Mouse (Mus musculus) hindbrain, embryonic 14.5 days (tissue): ENCODE data around the gene Rap1gap2. TPM values are rescaled to one million over a fixed set of nuclear protein-coding genes. Genes with fewer than 3 reads are reported as not detected.

Experiments
- ATAC-seq: fragments of 200-750 bp; cut with Nextera tagmentation; 2 replicates; pipeline ENCODE4 v1.8.0; 2017; ENCODE audit warnings: moderate number of reproducible peaks, mild to moderate bottlenecking, moderate TSS enrichment, moderate library complexity; ENCODE audit not compliant: low FRiP score
- DNase-seq: peaks from one replicate; pipeline ENCODE4 v3.0.0-alpha.2; 2015; ENCODE audit warnings: low spot score
- H3K27ac ChIP-seq: fragments of 300-500 bp; sonication (generic); 2 replicates; pipeline ENCODE4 v1.5.1; 2014; ENCODE audit warnings: mild to moderate bottlenecking, moderate library complexity
- H3K27me3 ChIP-seq: fragments of 300-500 bp; sonication (generic); 2 replicates; pipeline ENCODE4 v1.6.1; 2014; ENCODE audit warnings: mild to moderate bottlenecking, low read length, mixed read lengths; ENCODE audit not compliant: control insufficient read depth, insufficient read depth
- H3K36me3 ChIP-seq: fragments of 300-500 bp; sonication (generic); replicated peaks from 2 replicates; pipeline ENCODE4 v1.6.1; 2014; ENCODE audit not compliant: control insufficient read depth, insufficient read depth
- H3K4me1 ChIP-seq: fragments of 300-500 bp; sonication (generic); replicated peaks from 2 replicates; pipeline ENCODE4 v1.6.1; 2014; ENCODE audit warnings: antibody characterized with exemption, low read length, mixed read lengths; ENCODE audit not compliant: control insufficient read depth, insufficient read depth
- H3K4me2 ChIP-seq: fragments of 300-500 bp; sonication (generic); replicated peaks from 2 replicates; pipeline ENCODE4 v1.6.1; 2014; ENCODE audit warnings: mild to moderate bottlenecking, moderate library complexity
- H3K4me3 ChIP-seq: fragments of 300-500 bp; sonication (generic); replicated peaks from 2 replicates; pipeline ENCODE4 v1.5.1; 2014; ENCODE audit warnings: mild to moderate bottlenecking, low read length
- H3K9ac ChIP-seq: fragments of 300-500 bp; sonication (generic); 2 replicates; pipeline ENCODE4 v1.6.1; 2014
- H3K9me3 ChIP-seq: fragments of 300-500 bp; sonication (generic); 2 replicates; pipeline ENCODE4 v1.6.1; 2016; ENCODE audit warnings: low read length; ENCODE audit not compliant: control insufficient read depth
- WGBS: fragments of 180-500 bp; shearing (Covaris S2); extraction: QIAGEN DNeasy Blood & Tissue Kit; methylation state at CpG from one replicate; pipeline ENCODE4 v1.1.7; 2014; 5-methylcytosine and 5-hydroxymethylcytosine counted together
- polyA plus RNA-seq: library from polyadenylated mRNA; unstranded; fragments of >200 nt; fragmentation: Nextera tagmentation; extraction: Ambion mirVana; gene quantifications from 2 replicates; pipeline ENCODE4 v1.2.1, GENCODE M21; 2014

Gene Rap1gap2
- polyA plus RNA-seq, 1 experiment from 2014 or later: 11.2 TPM

DNA sequence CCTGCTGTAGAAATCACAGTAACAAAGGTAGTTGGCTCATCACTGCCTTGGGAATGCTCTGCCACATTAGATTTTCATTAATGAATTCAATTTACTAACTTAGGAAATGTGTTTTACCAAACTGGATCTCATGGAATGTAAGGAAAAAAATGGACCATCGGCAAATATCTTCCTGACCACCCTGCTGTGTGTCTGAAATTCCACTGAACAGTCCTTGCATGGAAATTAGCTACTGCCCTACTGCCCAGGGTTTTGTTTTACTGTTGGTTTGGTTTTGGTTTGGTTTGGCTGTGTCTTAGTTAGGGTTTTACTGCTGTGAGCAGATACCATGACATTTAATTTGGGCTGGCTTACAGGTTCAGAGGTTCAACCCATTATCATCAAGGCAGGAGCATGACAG is 8.4 kb downstream of the Rap1gap2 start:
- Histone ChIP-seq H3K4me2 (no peak overlapping the region), H3K9ac (no peak overlapping the region), H3K27me3 (no peaks in the 10 kb centered on the region), H3K4me1 (no peaks in the 10 kb centered on the region), H3K27ac (no peak overlapping the region), H3K36me3 (no peaks in the 10 kb centered on the region), H3K4me3 (no peak overlapping the region), H3K9me3 (no peaks in the 10 kb centered on the region)
- DNase-seq (no peak), ATAC-seq (no peak)
- WGBS: 67% methylated on average over 1 of the region's 1 CpGs

DNA sequence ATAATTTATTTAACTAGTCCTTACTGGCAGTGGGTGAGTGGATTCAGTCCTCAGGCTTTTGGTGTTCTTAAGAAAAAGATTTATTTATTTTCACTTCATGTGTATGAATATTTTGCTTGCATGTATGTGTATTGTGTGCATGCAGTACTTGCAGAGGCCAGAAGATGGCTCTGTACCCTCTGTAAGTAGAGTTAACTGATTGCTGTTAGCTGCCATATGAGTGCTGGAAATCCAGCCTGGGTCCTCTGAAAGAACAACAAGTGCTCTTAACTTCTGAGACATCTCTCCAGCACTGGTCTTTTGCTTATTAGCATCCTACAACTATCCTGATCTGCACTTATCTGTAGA is 12.8 kb downstream of the Rap1gap2 start:
- Histone ChIP-seq H3K4me1 (no peaks in the 10 kb centered on the region), H3K27ac (no peak overlapping the region), H3K4me2 (no peak overlapping the region), H3K4me3 (no peak overlapping the region), H3K36me3 (no peaks in the 10 kb centered on the region), H3K27me3 (no peaks in the 10 kb centered on the region), H3K9ac (no peak overlapping the region), H3K9me3 (no peaks in the 10 kb centered on the region)
- ATAC-seq: no peak
- no peak for DNase-seq

DNA sequence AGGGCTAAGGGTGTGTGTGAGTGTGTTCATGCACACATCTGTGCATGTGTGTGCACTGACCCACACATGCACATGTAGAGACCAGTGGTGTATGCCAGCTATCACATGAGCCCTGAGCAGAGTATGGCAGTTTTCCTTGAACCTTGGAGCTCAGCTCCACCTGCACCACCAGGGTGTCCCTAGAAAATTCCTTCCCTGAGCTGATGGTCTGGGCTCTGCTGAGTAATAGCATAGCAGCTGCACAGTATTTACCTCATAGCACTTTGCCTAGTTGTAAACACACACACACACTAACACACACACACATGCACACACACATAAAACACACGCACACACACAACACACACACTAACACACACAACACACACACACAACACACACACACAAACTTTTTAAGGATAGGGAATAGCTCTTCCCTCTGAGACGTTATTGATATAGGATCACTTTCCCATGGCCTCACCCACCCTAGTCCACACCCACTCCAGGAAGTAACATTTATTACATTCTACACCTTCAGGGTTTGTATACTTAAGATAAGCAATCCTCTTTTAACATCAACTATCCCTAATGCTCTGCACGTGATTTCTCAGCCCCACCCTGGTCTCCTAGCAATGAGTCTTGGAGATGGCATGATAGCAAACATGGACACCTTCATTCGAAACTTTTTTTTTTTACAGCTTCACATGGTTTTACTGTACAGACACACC is 13.3 kb downstream of the Rap1gap2 start:
- no peak overlapping the region for H3K27ac ChIP-seq
- no peak overlapping the region for H3K4me2 ChIP-seq
- H3K9me3 ChIP-seq: no peaks in the 10 kb centered on the region
- 85% methylated on average over 4 of the region's 4 CpGs for WGBS
- no peaks in the 10 kb centered on the region for H3K27me3 ChIP-seq
- H3K36me3 ChIP-seq: no peaks in the 10 kb centered on the region
- H3K9ac ChIP-seq: no peak overlapping the region
- no peak overlapping the region for H3K4me3 ChIP-seq
- ATAC-seq (no peak), DNase-seq (no peak)
- no peaks in the 10 kb centered on the region for H3K4me1 ChIP-seq

DNA sequence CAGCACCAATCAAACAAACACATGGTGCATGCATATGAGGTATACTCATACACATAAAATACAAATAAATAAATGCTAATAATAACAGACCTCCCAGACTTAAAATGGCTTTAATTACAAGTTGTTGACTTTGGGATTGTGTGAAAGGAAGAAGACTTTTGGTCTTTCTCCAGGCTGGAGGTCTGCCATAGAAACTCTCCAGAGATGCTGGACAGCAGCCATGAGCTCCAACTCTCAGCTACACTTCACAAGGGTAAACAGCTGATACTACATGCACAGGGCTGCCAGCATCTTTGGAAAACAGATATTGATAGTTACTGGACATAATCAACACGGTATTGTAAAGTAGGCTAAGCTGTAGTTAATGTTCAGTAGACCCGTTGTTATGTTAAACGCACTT is 18.5 kb downstream of the Rap1gap2 start:
- H3K36me3 ChIP-seq: no peaks in the 10 kb centered on the region
- 85% methylated on average over 3 of the region's 3 CpGs for WGBS
- no peak overlapping the region for H3K4me2 ChIP-seq
- H3K27me3 ChIP-seq: 0 out of 2 replicates have a peak, but pooled peaks cover 2% of the 10 kb centered on the region
- no peaks in the 10 kb centered on the region for H3K9me3 ChIP-seq
- DNase-seq (no peak), ATAC-seq (no peak)
- no peak overlapping the region for H3K27ac ChIP-seq
- H3K4me1 ChIP-seq: peaks cover 11% of the 10 kb centered on the region; the same call in 1 of the 2 replicates
- H3K9ac ChIP-seq: no peak overlapping the region
- no peak overlapping the region for H3K4me3 ChIP-seq

DNA sequence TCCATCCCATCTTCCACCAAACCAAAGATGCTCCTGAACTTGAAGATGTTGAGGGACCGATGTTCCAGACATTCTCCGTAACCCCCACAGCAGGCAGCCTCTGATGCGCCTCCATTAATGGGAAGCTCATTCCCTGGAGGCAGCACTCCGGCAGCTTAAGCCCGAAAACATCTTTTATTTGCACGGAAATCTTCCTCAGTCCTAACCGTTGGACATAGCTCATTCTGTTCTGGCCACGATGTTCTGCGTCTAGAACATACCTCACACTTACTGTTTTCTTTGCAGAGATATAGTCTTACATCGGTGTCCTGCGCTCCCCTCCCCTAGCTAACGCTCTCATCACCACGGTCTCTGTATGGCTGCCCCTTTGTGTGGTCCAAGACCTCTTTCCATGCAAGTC is 20.0 kb downstream of the Rap1gap2 start:
- H3K9ac ChIP-seq: peak overlapping the region; percentile 74
- 24% methylated on average over 13 of the region's 13 CpGs for WGBS
- H3K27ac ChIP-seq: peak overlapping the region; percentile 87
- H3K4me1 ChIP-seq: peaks cover 17% of the 10 kb centered on the region
- DNase-seq (peak; percentile 46), ATAC-seq (no peak)
- H3K9me3 ChIP-seq: no peaks in the 10 kb centered on the region
- H3K36me3 ChIP-seq: no peaks in the 10 kb centered on the region
- H3K4me2 ChIP-seq: peak overlapping the region; percentile 52
- H3K4me3 ChIP-seq: peak overlapping the region; percentile 51
- H3K27me3 ChIP-seq: 0 out of 2 replicates have a peak, but pooled peaks cover 2% of the 10 kb centered on the region

DNA sequence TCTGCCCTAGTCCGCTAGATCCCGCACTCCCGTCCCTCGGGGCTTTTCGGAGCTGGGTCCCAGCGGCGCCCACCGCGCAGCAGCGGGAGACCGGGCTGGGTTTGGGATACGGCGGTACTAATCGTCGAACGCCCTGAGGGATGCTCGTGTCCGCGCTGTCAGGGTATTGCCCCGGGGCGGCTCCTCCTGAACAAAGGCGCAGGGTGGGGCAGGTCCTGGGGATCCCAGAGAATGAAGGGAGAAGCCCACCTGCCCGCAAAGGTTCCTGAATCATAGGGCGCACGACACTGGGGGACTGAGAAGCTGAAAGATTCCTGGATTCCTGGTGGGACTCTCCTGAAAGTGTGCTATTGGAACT is 20.5 kb downstream of the Rap1gap2 start:
- ATAC-seq: no peak; the same call in 1 of the 2 replicates

DNA sequence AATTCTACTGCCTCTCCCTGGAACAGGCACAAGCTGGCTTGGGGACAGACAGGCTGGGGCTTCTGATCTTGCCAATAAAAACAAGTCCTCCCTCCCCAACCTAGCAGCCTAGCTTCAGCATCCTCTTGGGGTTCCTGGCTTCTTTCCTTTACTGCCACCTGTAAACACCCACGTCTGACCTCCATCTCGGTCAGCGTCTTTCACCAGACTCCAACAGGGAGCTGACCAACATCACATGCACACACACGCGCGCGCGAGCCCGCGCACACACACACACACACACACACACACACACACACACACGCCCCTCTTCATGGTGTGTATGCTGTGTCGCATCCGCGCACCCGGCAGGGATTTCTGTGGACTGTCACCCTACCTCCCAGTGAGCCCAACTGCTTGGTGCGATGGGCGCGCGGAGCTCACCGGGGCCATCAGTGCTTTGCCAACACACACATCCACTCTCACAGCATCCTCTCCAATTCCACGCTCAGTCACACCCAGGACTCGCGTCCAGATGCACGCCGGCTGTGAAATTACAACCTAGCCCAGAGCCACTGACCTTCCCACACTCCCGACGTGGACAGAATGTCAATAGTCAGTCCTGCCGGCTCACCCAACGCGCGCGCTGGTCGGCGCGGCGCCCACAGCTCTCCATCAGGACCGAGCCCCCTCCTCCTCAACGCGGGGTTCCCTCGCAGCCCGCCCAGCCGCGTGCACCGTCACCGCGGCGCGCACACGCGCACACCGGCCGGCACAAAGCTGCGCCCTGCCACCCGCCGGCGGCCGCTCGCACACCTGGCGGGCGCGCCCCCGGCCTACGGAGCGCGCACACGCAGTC is 21.1 kb downstream of the Rap1gap2 start:
- WGBS: 2% methylated on average over 65 of the region's 66 CpGs
- Histone ChIP-seq H3K9me3 (no peaks in the 10 kb centered on the region), H3K4me3 (peak overlapping the region; percentile 51), H3K9ac (peak overlapping the region; percentile 74), H3K27me3 (0 out of 2 replicates have a peak, but pooled peaks cover 2% of the 10 kb centered on the region), H3K27ac (peak overlapping the region; percentile 87), H3K4me2 (peak overlapping the region; percentile 52), H3K36me3 (no peaks in the 10 kb centered on the region), H3K4me1 (peaks cover 17% of the 10 kb centered on the region)
- peak; percentile 86 for DNase-seq
- peak; percentile 90 for ATAC-seq

More for the DNA sequence above, 20.5 kb downstream of the Rap1gap2 start:
- Histone ChIP-seq H3K4me2 (peak overlapping the region; percentile 52), H3K27me3 (0 out of 2 replicates have a peak, but pooled peaks cover 2% of the 10 kb centered on the region), H3K4me3 (peak overlapping the region; percentile 51), H3K36me3 (no peaks in the 10 kb centered on the region), H3K27ac (peak overlapping the region; percentile 87), H3K4me1 (peaks cover 17% of the 10 kb centered on the region), H3K9ac (peak overlapping the region; percentile 74), H3K9me3 (no peaks in the 10 kb centered on the region)
- WGBS: 1% methylated on average over 25 of the region's 25 CpGs
- peak; percentile 43 for DNase-seq

DNA sequence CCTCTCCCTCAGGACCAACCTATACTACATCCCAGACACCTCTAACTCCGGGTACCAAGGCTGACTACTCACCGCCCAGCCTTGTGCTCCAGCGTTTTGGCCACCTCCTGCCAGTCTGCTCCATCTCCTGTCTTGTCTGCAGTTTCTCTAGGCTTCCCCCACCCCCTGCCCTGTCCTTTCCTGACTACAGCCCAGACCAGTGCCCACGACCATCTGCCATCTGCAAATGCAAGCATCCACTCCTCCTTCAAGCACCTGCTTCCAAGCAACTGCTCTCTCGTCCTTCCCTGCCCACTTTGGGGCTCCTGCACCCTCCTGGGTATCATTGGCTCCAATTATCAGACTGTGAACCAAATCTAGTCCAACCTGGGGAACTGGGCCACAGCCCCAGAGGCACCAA is 24.3 kb downstream of the Rap1gap2 start:
- DNase-seq: no peak
- ATAC-seq: no peak

DNA sequence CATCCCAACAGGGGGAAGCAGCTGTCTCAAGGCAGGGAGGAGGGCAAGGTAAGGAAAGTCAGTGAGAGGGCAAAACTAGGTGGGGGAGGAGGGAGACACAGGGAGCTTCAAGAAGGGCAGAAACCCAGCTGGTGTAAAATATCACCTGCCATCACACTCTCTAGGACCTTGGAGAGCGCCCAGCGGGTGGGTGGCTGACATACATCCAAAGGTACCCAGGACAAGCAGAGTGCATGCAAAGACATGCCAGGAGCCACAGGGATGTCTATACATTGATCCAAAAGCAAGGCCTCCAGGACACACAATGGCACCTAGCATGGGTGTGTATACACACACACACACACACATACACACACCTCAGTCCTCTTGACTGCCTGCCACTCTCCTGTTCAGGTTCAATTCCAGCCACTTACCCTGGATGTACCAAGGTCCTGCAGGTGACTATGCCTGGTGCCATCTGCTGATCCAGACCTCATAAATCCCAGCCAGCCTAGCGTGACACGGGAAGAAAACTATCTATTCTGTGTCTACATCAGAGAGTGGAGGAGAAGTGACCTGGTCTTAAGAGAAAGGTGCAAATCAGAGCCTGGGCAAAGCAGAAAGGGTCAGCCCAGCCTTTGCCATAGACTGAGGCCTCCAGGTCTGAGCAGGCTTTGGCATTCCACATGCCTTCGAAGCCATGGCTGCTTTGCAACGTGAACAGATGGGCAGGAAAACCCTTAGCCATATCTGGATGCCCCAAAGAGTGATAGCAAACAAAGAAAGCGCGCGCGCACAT is 25.6 kb downstream of the Rap1gap2 start:
- WGBS: 70% methylated on average over 10 of the region's 10 CpGs
- Histone ChIP-seq H3K27ac (no peak overlapping the region), H3K9ac (no peak overlapping the region), H3K4me2 (no peak overlapping the region), H3K36me3 (no peaks in the 10 kb centered on the region), H3K4me3 (no peak overlapping the region), H3K27me3 (0 out of 2 replicates have a peak, but pooled peaks cover 2% of the 10 kb centered on the region), H3K9me3 (no peaks in the 10 kb centered on the region), H3K4me1 (peaks cover 17% of the 10 kb centered on the region)
- ATAC-seq (no peak), DNase-seq (no peak)

More for the DNA sequence above, 24.3 kb downstream of the Rap1gap2 start:
- Histone ChIP-seq H3K27me3 (0 out of 2 replicates have a peak, but pooled peaks cover 2% of the 10 kb centered on the region), H3K27ac (no peak overlapping the region), H3K4me1 (peaks cover 17% of the 10 kb centered on the region), H3K36me3 (no peaks in the 10 kb centered on the region), H3K4me2 (no peak overlapping the region), H3K4me3 (no peak overlapping the region), H3K9ac (no peak overlapping the region), H3K9me3 (no peaks in the 10 kb centered on the region)
- 65% methylated on average over 5 of the region's 5 CpGs for WGBS
